Mouse (Mus musculus): ENCODE measurements around the gene Trmt112.

Gene Trmt112

GRCm38 (mm10) chr19:6925307-6925573, 15.7 kb downstream of the Trmt112 start, which contains the start of gene Catsperz:
Gene Catsperz, minus strand, starts transcription at chr19:6925380.
- no peak for DNase-seq (ENCODE audit: low spot score in 2 of 2)

GRCm38 (mm10) chr19:6925611-6926329, 16.3 kb downstream of the Trmt112 start:
- DNase-seq (ENCODE audit: low spot score in 2 of 2) = no peak

GRCm38 (mm10) chr19:6926559-6927255, 17.2 kb downstream of the Trmt112 start:
- no peak for DNase-seq (ENCODE audit: low spot score in 2 of 2)

- DNase-seq (ENCODE audit: low spot score in 2 of 2) = no peak
These were observed 18.6 kb downstream of the Trmt112 start for GRCm38 (mm10) chr19:6928080-6928479.

- DNase-seq (ENCODE audit: low spot score in 2 of 2) = no peak
These were observed 21.5 kb downstream of the Trmt112 start for GRCm38 (mm10) chr19:6931002-6931401.

- no peak for DNase-seq (ENCODE audit: low spot score in 2 of 2)
These were observed 22.5 kb downstream of the Trmt112 start for GRCm38 (mm10) chr19:6932018-6932417.

- DNase-seq (ENCODE audit: low spot score in 2 of 2) = no peak
These were observed 23.6 kb downstream of the Trmt112 start for GRCm38 (mm10) chr19:6933102-6933435.

- DNase-seq (ENCODE audit: low spot score in 2 of 2) = no peak
These were observed 24.1 kb downstream of the Trmt112 start for GRCm38 (mm10) chr19:6933436-6934194.

- DNase-seq (ENCODE audit: low spot score in 2 of 2) = no peak
These were observed 24.9 kb downstream of the Trmt112 start, which contains the start of gene Kcnk4 for GRCm38 (mm10) chr19:6934195-6934977. Gene Kcnk4, minus strand, starts transcription at chr19:6934515.

GRCm38 (mm10) chr19:6936299-6936698, 26.8 kb downstream of the Trmt112 start:
- DNase-seq (ENCODE audit: low spot score in 2 of 2) = peak in 1 of 2 experiments; percentile 71

- DNase-seq (ENCODE audit: low spot score in 2 of 2) = no peak
These were observed 28.3 kb downstream of the Trmt112 start for GRCm38 (mm10) chr19:6937541-6938465.

GRCm38 (mm10) chr19:6939106-6940002, 29.9 kb downstream of the Trmt112 start:
- DNase-seq (ENCODE audit: low spot score in 2 of 2) = no peak

- DNase-seq (ENCODE audit: low spot score in 2 of 2) = no peak
These were observed 31.2 kb downstream of the Trmt112 start for GRCm38 (mm10) chr19:6940396-6941351.

- peak; percentile 95 to 97 for DNase-seq (ENCODE audit: low spot score in 2 of 2)
These were observed 32.1 kb downstream of the Trmt112 start, which contains the start of gene Bad for GRCm38 (mm10) chr19:6941372-6942248. Gene Bad, plus strand, starts transcription at chr19:6941861.

GRCm38 (mm10) chr19:6942249-6942691, 32.8 kb downstream of the Trmt112 start, which contains the start of gene Gpr137:
Gene Gpr137, minus strand, starts transcription at chr19:6942480.
- peak; percentile 87 to 93 for DNase-seq (ENCODE audit: low spot score in 2 of 2)

- no peak for DNase-seq (ENCODE audit: low spot score in 2 of 2)
These were observed 33.3 kb downstream of the Trmt112 start for GRCm38 (mm10) chr19:6942764-6943163.

- no peak for DNase-seq (ENCODE audit: low spot score in 2 of 2)
These were observed 34.2 kb downstream of the Trmt112 start for GRCm38 (mm10) chr19:6943709-6944108.

Data from spleen, postnatal 10 days (tissue).